Mouse (Mus musculus) embryonic facial prominence, embryonic 13.5 days (tissue): ENCODE results near the gene Gm28551. TPM values are rescaled to one million over a fixed set of nuclear protein-coding genes. Genes with fewer than 3 reads are reported as not detected.

ENCODE experiments used
- ATAC-seq: fragments of 200-750 bp; cut with Nextera tagmentation; 2 replicates; pipeline ENCODE4 v1.8.0; 2017; ENCODE audit warnings: low read depth; ENCODE audit not compliant: insufficient number of reproducible peaks, insufficient read depth, low FRiP score, low TSS enrichment
- H3K27ac ChIP-seq: fragments of 300-500 bp; sonication (generic); 2 replicates; pipeline ENCODE4 v1.5.1; 2015; ENCODE audit warnings: moderate library complexity, mild to moderate bottlenecking, inconsistent platforms
- H3K27me3 ChIP-seq: fragments of 300-500 bp; sonication (generic); 2 replicates; pipeline ENCODE4 v1.6.1; 2015; ENCODE audit warnings: mild to moderate bottlenecking, inconsistent platforms
- H3K36me3 ChIP-seq: fragments of 300-500 bp; sonication (generic); 2 replicates; pipeline ENCODE4 v1.6.1; 2015; ENCODE audit warnings: mild to moderate bottlenecking, inconsistent platforms
- H3K4me1 ChIP-seq: fragments of 300-500 bp; sonication (generic); 2 replicates; pipeline ENCODE4 v1.6.1; 2015; ENCODE audit warnings: inconsistent platforms
- H3K4me2 ChIP-seq: fragments of 300-500 bp; sonication (generic); 2 replicates; pipeline ENCODE4 v1.6.1; 2015; ENCODE audit warnings: moderate library complexity, mild to moderate bottlenecking, inconsistent platforms
- H3K4me3 ChIP-seq: fragments of 300-500 bp; sonication (generic); 2 replicates; pipeline ENCODE4 v1.5.1; 2015; ENCODE audit warnings: mild to moderate bottlenecking, inconsistent platforms
- H3K9ac ChIP-seq: fragments of 300-500 bp; sonication (generic); 2 replicates; pipeline ENCODE4 v1.6.1; 2015; ENCODE audit warnings: mild to moderate bottlenecking, inconsistent platforms
- H3K9me3 ChIP-seq: fragments of 300-500 bp; sonication (generic); 2 replicates; pipeline ENCODE4 v1.6.1; 2016; ENCODE audit warnings: inconsistent platforms
- WGBS: fragments of 180-500 bp; shearing (Covaris S2); methylation state at CpG from one replicate; pipeline ENCODE4 v1.1.7; 2015; ENCODE audit warnings: mixed read lengths; 5-methylcytosine and 5-hydroxymethylcytosine counted together
- polyA plus RNA-seq: library from polyadenylated mRNA; unstranded; fragments of >200 nt; fragmentation: Nextera tagmentation; extraction: Ambion mirVana; gene quantifications from 2 replicates; pipeline ENCODE4 v1.2.1, GENCODE M21; 2015

The Gm28551 gene
- polyA plus RNA-seq, 1 experiment from 2014 or later: 1.0 TPM

GRCm38 (mm10) chr1:53324827-53325494 lies 27.5 kb downstream of the Gm28551 start:
- ATAC-seq: no peak
- Histone ChIP-seq H3K4me1 (no peaks in the 10 kb centered on the region), H3K4me2 (no peak overlapping the region), H3K9me3 (no peaks in the 10 kb centered on the region), H3K4me3 (no peak overlapping the region), H3K27me3 (no peaks in the 10 kb centered on the region), H3K36me3 (peaks cover 14% of the 10 kb centered on the region), H3K27ac (no peak overlapping the region), H3K9ac (no peak overlapping the region)
- WGBS: 92% methylated on average over 5 of the region's 5 CpGs

GRCm38 (mm10) chr1:53324277-53324676 lies 28.2 kb downstream of the Gm28551 start:
- Histone ChIP-seq H3K4me2 (no peak overlapping the region), H3K27me3 (no peaks in the 10 kb centered on the region), H3K9me3 (no peaks in the 10 kb centered on the region), H3K36me3 (peaks cover 16% of the 10 kb centered on the region), H3K9ac (no peak overlapping the region), H3K4me3 (no peak overlapping the region), H3K27ac (no peak overlapping the region), H3K4me1 (no peaks in the 10 kb centered on the region)
- ATAC-seq: no peak
- 96% methylated on average over 1 of the region's 1 CpGs for WGBS

GRCm38 (mm10) chr1:53323254-53323653 lies 29.2 kb downstream of the Gm28551 start:
- Histone ChIP-seq H3K4me1 (no peaks in the 10 kb centered on the region), H3K4me3 (no peak overlapping the region), H3K9ac (no peak overlapping the region), H3K36me3 (peaks cover 20% of the 10 kb centered on the region), H3K27ac (no peak overlapping the region), H3K9me3 (no peaks in the 10 kb centered on the region), H3K27me3 (no peaks in the 10 kb centered on the region), H3K4me2 (no peak overlapping the region)
- WGBS: 91% methylated on average over 5 of the region's 5 CpGs
- ATAC-seq: no peak

- H3K36me3 ChIP-seq: peaks cover 33% of the 10 kb centered on the region
- no peak overlapping the region for H3K9ac ChIP-seq
- H3K4me1 ChIP-seq: no peaks in the 10 kb centered on the region
- H3K27ac ChIP-seq: no peak overlapping the region
- no peak overlapping the region for H3K4me3 ChIP-seq
- H3K27me3 ChIP-seq: no peaks in the 10 kb centered on the region
- 93% methylated on average over 4 of the region's 4 CpGs for WGBS
- H3K4me2 ChIP-seq: no peak overlapping the region
- ATAC-seq: no peak
- H3K9me3 ChIP-seq: no peaks in the 10 kb centered on the region
Measured at GRCm38 (mm10) chr1:53321662-53322344, 30.7 kb downstream of the Gm28551 start.

- H3K4me3 ChIP-seq: peak within 1 kb of the TSS; percentile 66
- H3K9me3 ChIP-seq: no peaks in the 10 kb centered on the region
- peaks cover 16% of the 10 kb centered on the region; the same call in 1 of the 2 replicates for H3K36me3 ChIP-seq
- H3K4me2 ChIP-seq: peak within 1 kb of the TSS; percentile 63
- 3% methylated on average over 27 of the region's 27 CpGs for WGBS
- peak within 1 kb of the TSS; percentile 81 for H3K9ac ChIP-seq
- ATAC-seq: peak; percentile 86
- 0 out of 2 replicates have a peak, but pooled peaks cover 4% of the 10 kb centered on the region for H3K4me1 ChIP-seq
- H3K27me3 ChIP-seq: no peaks in the 10 kb centered on the region
- peak within 1 kb of the TSS; percentile 90 for H3K27ac ChIP-seq
Measured at GRCm38 (mm10) chr1:53312989-53313967, 39.2 kb downstream of the Gm28551 start, which contains the start of gene Osgepl1. TSS of gene Osgepl1 (plus strand) at chr1:53313624.

- no peaks in the 10 kb centered on the region for H3K27me3 ChIP-seq
- 75% methylated on average over 4 of the region's 4 CpGs for WGBS
- no peak overlapping the region for H3K4me2 ChIP-seq
- H3K9ac ChIP-seq: no peak overlapping the region
- ATAC-seq: no peak
- no peak overlapping the region for H3K4me3 ChIP-seq
- H3K27ac ChIP-seq: no peak overlapping the region
- H3K4me1 ChIP-seq: peaks cover 6% of the 10 kb centered on the region; the same call in 1 of the 2 replicates
- H3K9me3 ChIP-seq: no peaks in the 10 kb centered on the region
- H3K36me3 ChIP-seq: no peaks in the 10 kb centered on the region
Measured at GRCm38 (mm10) chr1:53300506-53300905, 52.0 kb downstream of the Gm28551 start.

GRCm38 (mm10) chr1:53296581-53297383 lies 55.7 kb downstream of the Gm28551 start, which contains the start of the genes Pms1, Ormdl1 and Gm28778:
TSS of gene Pms1 (minus strand) at chr1:53297018.
TSS of gene Ormdl1 (plus strand) at chr1:53297095.
TSS of gene Gm28778 (plus strand) at chr1:53297111.
- H3K36me3 ChIP-seq: no peaks in the 10 kb centered on the region
- peak within 1 kb of the TSS; percentile 83 for H3K27ac ChIP-seq
- peak; percentile 100 for ATAC-seq
- peak within 1 kb of the TSS; percentile 70 for H3K4me2 ChIP-seq
- peak within 1 kb of the TSS; percentile 87 for H3K9ac ChIP-seq
- H3K9me3 ChIP-seq: no peaks in the 10 kb centered on the region
- no peaks in the 10 kb centered on the region for H3K27me3 ChIP-seq
- H3K4me1 ChIP-seq: peaks cover 6% of the 10 kb centered on the region; the same call in 1 of the 2 replicates
- H3K4me3 ChIP-seq: peak within 1 kb of the TSS; percentile 88
- under 1% methylated on average over 65 of the region's 66 CpGs for WGBS

- H3K4me3 ChIP-seq: no peak overlapping the region
- H3K27me3 ChIP-seq: no peaks in the 10 kb centered on the region
- H3K4me1 ChIP-seq: no peaks in the 10 kb centered on the region; the same call in 1 of the 2 replicates
- H3K27ac ChIP-seq: no peak overlapping the region
- H3K4me2 ChIP-seq: no peak overlapping the region
- H3K36me3 ChIP-seq: 0 out of 2 replicates have a peak, but pooled peaks cover 4% of the 10 kb centered on the region
- 79% methylated on average over 3 of the region's 3 CpGs for WGBS
- H3K9ac ChIP-seq: no peak overlapping the region
- no peaks in the 10 kb centered on the region for H3K9me3 ChIP-seq
- ATAC-seq: no peak
Measured at GRCm38 (mm10) chr1:53291197-53291596, 61.3 kb downstream of the Gm28551 start.
